Mouse (Mus musculus): ENCODE data around the gene Hand2.

The Hand2 gene
- long read RNA-seq, experiment 1, transcript Hand2-201 (2 exons, 2,351 nt): major isoform, 21 of 26 reads
- long read RNA-seq, experiment 1, partial matches to known transcripts: 0 of 26 reads
- long read RNA-seq, experiment 1, other reads (novel, unspliced or antisense): 5 of 26 reads
- long read RNA-seq, experiment 2, transcript Hand2-201 (2 exons, 2,351 nt): major isoform, 28 of 37 reads
- long read RNA-seq, experiment 2, partial matches to known transcripts: 7 of 37 reads
- long read RNA-seq, experiment 2, other reads (novel, unspliced or antisense): 2 of 37 reads

GRCm38 (mm10) chr8:57320851-57321743 is at the start of gene Hand2:
Gene Hand2, plus strand, starts transcription at chr8:57320983.
- intact Hi-C loops (cut with DNase I): no loop called here

- intact Hi-C loops (cut with DNase I): no loop called here
Observed at GRCm38 (mm10) chr8:57273055-57273454, 47.7 kb upstream of the Hand2 start.

GRCm38 (mm10) chr8:57293441-57293840 is 27.3 kb upstream of the Hand2 start:
- intact Hi-C loops (cut with DNase I): no loop called here

GRCm38 (mm10) chr8:57303513-57303912 is 17.3 kb upstream of the Hand2 start:
- intact Hi-C loops (cut with DNase I): no loop called here

- intact Hi-C loops (cut with DNase I): no loop called here
Observed at GRCm38 (mm10) chr8:57304944-57305343, 15.8 kb upstream of the Hand2 start.

- intact Hi-C loops (cut with DNase I): no loop called here
Observed at GRCm38 (mm10) chr8:57306441-57306840, 14.3 kb upstream of the Hand2 start.

- intact Hi-C loops (cut with DNase I): loop anchor here (10.0 kb wide), 1 partner anchor 425 kb away; no protein-coding TSS in a partner anchor
Observed at GRCm38 (mm10) chr8:57309844-57310485, 10.8 kb upstream of the Hand2 start.

GRCm38 (mm10) chr8:57312031-57312981 is 8.5 kb upstream of the Hand2 start:
- intact Hi-C loops (cut with DNase I): loop anchor here (10.0 kb wide), 1 partner anchor 428 kb away; no protein-coding TSS in a partner anchor

- intact Hi-C loops (cut with DNase I): loop anchor here (10.0 kb wide), 1 partner anchor 429 kb away; no protein-coding TSS in a partner anchor
Observed at GRCm38 (mm10) chr8:57313583-57313982, 7.2 kb upstream of the Hand2 start.

GRCm38 (mm10) chr8:57314216-57314615 is 6.6 kb upstream of the Hand2 start:
- intact Hi-C loops (cut with DNase I): loop anchor here (10.0 kb wide), 1 partner anchor 429 kb away; no protein-coding TSS in a partner anchor

GRCm38 (mm10) chr8:57315471-57315870 is 5.3 kb upstream of the Hand2 start:
- intact Hi-C loops (cut with DNase I): loop anchor here (10.0 kb wide), 1 partner anchor 431 kb away; no protein-coding TSS in a partner anchor

GRCm38 (mm10) chr8:57317107-57317506 is 3.7 kb upstream of the Hand2 start:
- intact Hi-C loops (cut with DNase I): loop anchor here (10.0 kb wide), 1 partner anchor 432 kb away; no protein-coding TSS in a partner anchor

- intact Hi-C loops (cut with DNase I): loop anchor here (10.0 kb wide), 1 partner anchor 433 kb away; no protein-coding TSS in a partner anchor
Observed at GRCm38 (mm10) chr8:57317890-57318480, 2.8 kb upstream of the Hand2 start.

- intact Hi-C loops (cut with DNase I): loop anchor here (10.0 kb wide), 1 partner anchor 435 kb away; no protein-coding TSS in a partner anchor
Observed at GRCm38 (mm10) chr8:57319092-57319980, 1.4 kb upstream of the Hand2 start.

GRCm38 (mm10) chr8:57319981-57320585 is 700 bp upstream of the Hand2 start:
- intact Hi-C loops (cut with DNase I): loop anchor here (10.0 kb wide), 1 partner anchor 435 kb away; no protein-coding TSS in a partner anchor

- intact Hi-C loops (cut with DNase I): no loop called here
Observed at GRCm38 (mm10) chr8:57321898-57322895, 1.4 kb downstream of the Hand2 start.

All from adrenal gland (tissue).